Mouse (Mus musculus) thymus, adult 2 months (tissue): ENCODE data around the gene Asb13. TPM values are rescaled to one million over a fixed set of nuclear protein-coding genes. Genes with fewer than 3 reads are reported as not detected.

Experiments
- DNase-seq: peaks from one replicate; pipeline ENCODE4 v3.0.0; 2021
- H3K27ac ChIP-seq: fragments of 200-500 bp; 2 replicates; pipeline ENCODE4 v1.5.1; 2012; ENCODE audit warnings: low read length, control low read depth; ENCODE audit not compliant: control insufficient read depth, insufficient read depth
- H3K27me3 ChIP-seq: fragments of 200-500 bp; 2 replicates; pipeline ENCODE4 v1.6.1; 2012; ENCODE audit warnings: mild to moderate bottlenecking, low read length, moderate library complexity, mixed read lengths; ENCODE audit not compliant: control insufficient read depth, insufficient read depth
- H3K36me3 ChIP-seq: fragments of 200-500 bp; 2 replicates; pipeline ENCODE4 v1.6.1; 2012; ENCODE audit warnings: mild to moderate bottlenecking, low read length, moderate library complexity; ENCODE audit not compliant: control insufficient read depth, insufficient read depth
- H3K4me1 ChIP-seq: fragments of 200-500 bp; replicated peaks from 2 replicates; pipeline ENCODE4 v1.6.1; 2012; ENCODE audit warnings: low read length; ENCODE audit not compliant: control insufficient read depth, insufficient read depth
- H3K4me3 ChIP-seq: fragments of 200-500 bp; 2 replicates; pipeline ENCODE4 v1.5.1; 2012; ENCODE audit warnings: mild to moderate bottlenecking, low read length, control low read depth, moderate library complexity; ENCODE audit not compliant: control insufficient read depth, insufficient read depth
- CTCF ChIP-seq: fragments of 200-500 bp; IDR thresholded peaks from 2 replicates; pipeline ENCODE4 v1.5.1; 2012; ENCODE audit warnings: mild to moderate bottlenecking, control low read depth, low read length, moderate library complexity, borderline replicate concordance; ENCODE audit not compliant: control insufficient read depth, poor library complexity, insufficient read depth; ENCODE audit errors: extremely low read depth
- POLR2A ChIP-seq: fragments of 200-500 bp; IDR thresholded peaks from 2 replicates; pipeline ENCODE4 v1.6.1; 2012; ENCODE audit warnings: mild to moderate bottlenecking, low read length, control low read depth, moderate library complexity; ENCODE audit not compliant: control insufficient read depth, poor library complexity, insufficient read depth; ENCODE audit errors: extremely low read depth
- WGBS: fragments of 180-500 bp; shearing (Covaris S2); methylation state at CpG from one replicate; pipeline ENCODE4 v1.1.7; 2018; 5-methylcytosine and 5-hydroxymethylcytosine counted together
- polyA plus RNA-seq: library from polyadenylated mRNA; depleted of rRNA; stranded (reverse); fragments of >200 nt; gene quantifications from 2 replicates; pipeline ENCODE4 v1.2.3, GENCODE M21; 2012

Gene Asb13
- polyA plus RNA-seq, 1 experiment = 25.7 TPM

- WGBS = 90% methylated on average over 2 of the region's 2 CpGs
- Histone ChIP-seq H3K27me3 (no peaks in the 10 kb centered on the region), H3K36me3 (peaks cover 12% of the 10 kb centered on the region), H3K4me3 (no peak overlapping the region), H3K27ac (no peak overlapping the region), H3K4me1 (no peaks in the 10 kb centered on the region)
- no peak for DNase-seq
- TF ChIP-seq POLR2A (no peak), CTCF (no peak)
Measured at GRCm38 (mm10) chr13:3654432-3654831, 20.6 kb downstream of the Asb13 start.

GRCm38 (mm10) chr13:3659163-3660160 lies 25.6 kb downstream of the Asb13 start:
- DNase-seq = no peak
- TF ChIP-seq CTCF = no peak
- H3K36me3 ChIP-seq = no peaks in the 10 kb centered on the region
- WGBS = 70% methylated on average over 16 of the region's 16 CpGs
- no peaks in the 10 kb centered on the region for H3K27me3 ChIP-seq
- H3K27ac ChIP-seq = no peak overlapping the region
- no peak overlapping the region for H3K4me3 ChIP-seq
- H3K4me1 ChIP-seq = peaks cover 3% of the 10 kb centered on the region; the same call in 1 of the 2 replicates

- TF ChIP-seq POLR2A (no peak), CTCF (no peak)
- no peak overlapping the region for H3K4me3 ChIP-seq
- peaks cover 3% of the 10 kb centered on the region; the same call in 1 of the 2 replicates for H3K4me1 ChIP-seq
- DNase-seq = no peak
- no peaks in the 10 kb centered on the region for H3K36me3 ChIP-seq
- WGBS = 84% methylated on average over 3 of the region's 3 CpGs
- no peaks in the 10 kb centered on the region for H3K27me3 ChIP-seq
- H3K27ac ChIP-seq = no peak overlapping the region
Measured at GRCm38 (mm10) chr13:3664241-3664640, 30.4 kb downstream of the Asb13 start.

- peak; percentile 49 for DNase-seq
- TF ChIP-seq POLR2A (no peak), CTCF (peak; percentile 75; the same call in 1 of the 2 replicates)
- Histone ChIP-seq H3K27me3 (no peaks in the 10 kb centered on the region), H3K36me3 (no peaks in the 10 kb centered on the region), H3K27ac (no peak overlapping the region), H3K4me3 (no peak overlapping the region), H3K4me1 (peaks cover 3% of the 10 kb centered on the region; the same call in 1 of the 2 replicates)
- WGBS = 12% methylated on average over 5 of the region's 5 CpGs
Measured at GRCm38 (mm10) chr13:3665308-3665723, 31.5 kb downstream of the Asb13 start.

- DNase-seq = no peak
- TF ChIP-seq POLR2A (no peak), CTCF (no peak)
- 96% methylated on average over 5 of the region's 5 CpGs for WGBS
- H3K4me3 ChIP-seq = no peak overlapping the region
- no peaks in the 10 kb centered on the region for H3K36me3 ChIP-seq
- peaks cover 3% of the 10 kb centered on the region; the same call in 1 of the 2 replicates for H3K4me1 ChIP-seq
- no peak overlapping the region for H3K27ac ChIP-seq
- H3K27me3 ChIP-seq = no peaks in the 10 kb centered on the region
Measured at GRCm38 (mm10) chr13:3667288-3667873, 33.5 kb downstream of the Asb13 start.

GRCm38 (mm10) chr13:3668068-3668467 lies 34.2 kb downstream of the Asb13 start:
- Histone ChIP-seq H3K36me3 (no peaks in the 10 kb centered on the region), H3K4me3 (no peak overlapping the region), H3K27me3 (no peaks in the 10 kb centered on the region), H3K4me1 (peaks cover 3% of the 10 kb centered on the region; the same call in 1 of the 2 replicates), H3K27ac (no peak overlapping the region)
- no peak for TF ChIP-seq POLR2A
- TF ChIP-seq CTCF = no peak
- DNase-seq = no peak
- 97% methylated on average over 3 of the region's 3 CpGs for WGBS
